Mouse (Mus musculus) large intestine, adult 2 months (tissue): Measurements from ENCODE around the gene Grin2a. TPM values are rescaled to one million over a fixed set of nuclear protein-coding genes. Genes with fewer than 3 reads are reported as not detected.
"Not testable (repeated sequence)": the region's sequence is repeated elsewhere in the genome, so short reads cannot be mapped to it uniquely, and the experiment has no call there.

ENCODE experiments used
- DNase-seq: peaks from one replicate; pipeline ENCODE4 v3.0.0-alpha.2; 2012; ENCODE audit warnings: low read depth, low spot score
- WGBS: fragments of 180-500 bp; shearing (Covaris S2); methylation state at CpG from one replicate; pipeline ENCODE4 v1.1.7; 2018; 5-methylcytosine and 5-hydroxymethylcytosine counted together
- polyA plus RNA-seq: library from polyadenylated mRNA; depleted of rRNA; stranded (reverse); fragments of >200 nt; gene quantifications from 2 replicates; pipeline ENCODE4 v1.2.3, GENCODE M21; 2012

The Grin2a gene
- polyA plus RNA-seq, 1 experiment, result 0.76 TPM

DNA sequence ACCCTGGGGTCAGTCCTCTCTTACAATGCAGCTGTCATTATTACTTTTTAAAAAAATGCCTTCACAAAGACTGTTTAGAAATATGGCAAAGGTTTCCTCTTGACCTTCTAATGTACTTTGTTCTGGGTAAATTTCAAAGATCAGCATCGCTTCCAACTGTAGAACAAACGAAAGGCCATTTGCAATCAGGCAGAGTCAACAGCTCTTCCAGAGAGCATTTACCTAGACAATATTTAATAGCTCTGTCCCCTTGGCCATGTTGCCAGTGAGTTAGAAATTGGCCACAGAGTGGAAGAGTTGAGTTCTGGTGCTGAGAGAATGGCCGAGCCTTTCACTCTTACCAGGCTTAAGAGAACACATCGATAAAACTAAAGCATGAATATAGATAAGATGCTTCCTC, 314.8 kb downstream of the Grin2a start:
- DNase-seq, result no peak
- 67% methylated on average over 4 of the region's 4 CpGs for WGBS

DNA sequence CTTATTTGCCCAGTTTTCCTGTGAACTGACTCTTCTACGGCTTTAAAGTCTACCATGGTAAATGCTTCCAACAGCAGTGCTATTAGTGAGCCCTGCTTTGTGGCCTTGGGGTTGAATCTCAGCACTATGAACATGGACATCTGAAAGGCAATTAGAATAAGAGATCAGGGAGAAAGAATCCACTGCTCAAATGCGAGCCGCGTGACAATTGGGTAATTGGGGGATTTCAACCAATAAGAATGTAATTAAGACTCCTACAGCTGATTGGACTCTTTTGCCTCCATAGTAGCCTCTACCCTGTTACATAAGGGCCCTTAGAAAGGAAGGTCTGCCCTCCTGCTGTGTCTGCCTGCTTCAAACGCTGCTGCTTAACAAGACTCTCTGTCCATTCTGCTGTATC, 315.4 kb downstream of the Grin2a start:
- DNase-seq, result no peak
- WGBS, result 77% methylated on average over 5 of the region's 5 CpGs

DNA sequence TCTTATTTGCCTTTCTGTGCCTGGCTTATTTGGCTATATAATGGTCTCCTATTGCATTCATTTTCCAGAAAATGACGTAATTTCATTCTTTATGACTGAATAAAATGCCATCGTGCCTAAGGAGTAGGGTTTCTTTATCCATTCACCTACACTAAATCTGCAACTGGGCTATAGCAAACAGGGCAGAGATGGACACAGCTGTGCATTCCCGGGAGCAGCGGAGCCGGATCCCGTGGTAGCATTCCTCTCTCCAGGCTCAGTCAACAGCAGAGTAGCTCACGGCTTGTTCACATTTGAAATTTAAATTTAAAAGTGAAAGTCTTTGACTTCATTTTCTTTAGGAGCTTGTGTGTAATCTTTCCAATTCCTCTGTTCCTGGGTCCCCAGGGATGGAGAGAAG, 316.6 kb downstream of the Grin2a start:
- no peak for DNase-seq
- WGBS, result 59% methylated on average over 7 of the region's 7 CpGs

DNA sequence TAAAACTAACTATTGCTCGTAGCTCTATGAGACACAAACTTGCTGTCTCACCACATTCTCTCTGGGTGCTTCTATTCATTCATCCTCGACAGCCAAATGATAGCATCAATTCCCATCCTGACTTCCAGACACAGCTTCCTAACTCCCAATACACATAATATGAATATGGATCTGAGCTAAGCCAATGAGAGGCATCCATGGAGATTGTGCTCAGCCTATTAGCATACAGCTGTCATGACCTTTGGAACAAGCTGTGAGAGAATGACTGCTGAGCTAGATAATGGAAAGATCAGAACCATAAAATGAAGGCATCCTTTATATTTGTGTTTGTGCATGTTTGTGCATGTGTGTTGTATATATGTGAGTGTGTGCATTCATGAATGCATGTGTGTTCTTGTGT, 323.0 kb downstream of the Grin2a start:
- WGBS, result 59% methylated on average over 2 of the region's 2 CpGs
- no peak for DNase-seq

DNA sequence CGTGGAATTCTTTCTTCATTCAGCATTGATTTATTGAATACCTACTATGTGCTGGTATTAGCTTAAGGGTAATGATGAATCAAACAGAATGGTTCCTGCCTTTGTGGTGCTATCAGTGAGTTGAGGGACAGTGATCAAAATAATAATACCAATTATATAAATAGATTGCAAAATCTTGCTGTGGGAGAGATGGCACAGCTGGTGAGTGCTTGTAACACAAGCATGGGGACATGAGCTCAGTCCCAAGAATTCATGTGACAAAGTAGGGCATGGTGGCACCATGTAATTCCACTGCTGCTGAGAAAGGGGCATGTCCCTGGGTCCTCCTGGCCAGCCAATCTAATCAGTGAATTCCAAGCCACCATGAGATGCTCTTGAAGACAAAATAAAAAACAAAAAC, 324.1 kb downstream of the Grin2a start:
- WGBS, result 71% methylated on average over 1 of the region's 1 CpGs
- no peak for DNase-seq

DNA sequence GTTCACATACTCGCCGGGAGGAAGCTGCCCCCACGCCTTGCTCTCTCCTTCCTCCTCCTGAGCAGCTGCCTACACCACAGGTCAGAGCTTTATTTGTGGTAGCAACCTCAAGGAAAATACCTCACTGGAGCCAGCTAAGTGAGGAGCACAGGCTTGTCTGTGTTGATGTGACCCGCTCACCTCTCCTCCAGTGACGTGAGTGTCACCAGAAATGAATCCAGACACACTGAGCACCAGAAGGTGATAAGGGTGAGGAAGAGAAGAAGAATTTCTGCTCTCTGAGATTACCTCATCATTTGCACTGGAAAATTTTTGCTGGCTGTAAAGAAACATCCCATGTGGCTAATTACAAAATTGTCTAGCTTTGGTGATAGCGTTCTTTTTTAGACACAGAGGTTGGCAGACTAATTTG, 324.6 kb downstream of the Grin2a start:
- DNase-seq, result no peak
- 29% methylated on average over 6 of the region's 6 CpGs for WGBS

DNA sequence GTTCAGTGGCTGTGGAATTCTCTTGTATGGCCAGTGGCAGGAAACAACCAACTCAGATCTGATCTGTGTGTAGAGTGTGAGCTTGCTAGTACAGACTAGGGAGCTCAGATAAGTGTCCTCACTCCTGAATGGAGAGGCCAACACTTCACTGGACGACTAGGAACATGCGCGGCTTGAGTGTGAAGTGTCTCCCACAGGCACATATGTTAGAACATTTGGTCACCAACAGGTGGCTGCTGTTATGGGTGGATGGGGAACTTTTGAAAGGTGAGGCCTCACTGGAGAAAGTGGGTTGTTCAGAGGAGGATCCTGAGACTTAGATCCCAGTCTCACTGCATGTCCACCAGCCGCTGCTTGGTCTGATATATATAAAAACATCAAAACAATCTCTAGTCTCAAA, 329.5 kb downstream of the Grin2a start:
- DNase-seq, result no peak
- WGBS, result 87% methylated on average over 4 of the region's 4 CpGs

DNA sequence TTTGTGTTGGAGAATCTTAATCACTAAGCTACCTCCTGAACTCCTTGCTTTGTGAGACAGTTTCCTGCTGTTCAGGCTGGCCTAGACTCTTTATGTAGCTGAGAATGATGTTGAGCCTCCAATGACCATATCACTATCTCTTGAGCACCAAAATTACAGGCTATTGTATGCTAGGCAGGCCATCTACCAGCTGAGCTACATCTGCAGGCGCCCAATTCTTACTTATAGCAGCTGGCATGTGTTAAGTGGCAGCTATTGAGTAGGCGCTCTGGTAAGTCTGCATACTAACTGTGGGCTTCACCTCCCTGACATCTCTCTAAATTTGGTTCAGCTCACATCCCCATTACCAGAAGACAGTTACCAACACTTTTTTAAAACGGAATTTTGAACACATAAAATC, 331.3 kb downstream of the Grin2a start:
- no peak for DNase-seq
- 69% methylated on average over 3 of the region's 3 CpGs for WGBS

DNA sequence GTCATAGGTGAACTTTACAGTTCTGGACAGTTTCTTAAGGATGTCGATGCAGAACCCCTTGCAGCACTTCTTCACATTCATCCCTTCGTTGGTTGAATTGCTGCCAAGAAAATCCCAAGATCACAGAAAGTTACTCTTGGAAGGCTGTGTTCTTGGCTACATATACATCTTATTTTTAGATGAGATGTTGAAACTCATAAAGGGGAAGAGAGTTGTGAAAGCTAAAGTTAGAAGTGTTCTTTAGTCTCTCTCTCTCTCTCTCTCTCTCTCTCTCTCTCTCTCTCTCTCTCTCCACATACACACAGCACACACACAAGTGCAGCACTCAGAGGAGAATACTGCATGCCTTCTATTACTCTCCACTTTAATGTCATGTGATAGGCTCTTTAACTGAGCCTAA, 331.9 kb downstream of the Grin2a start:
- 69% methylated on average over 2 of the region's 2 CpGs for WGBS
- DNase-seq, result no peak

DNA sequence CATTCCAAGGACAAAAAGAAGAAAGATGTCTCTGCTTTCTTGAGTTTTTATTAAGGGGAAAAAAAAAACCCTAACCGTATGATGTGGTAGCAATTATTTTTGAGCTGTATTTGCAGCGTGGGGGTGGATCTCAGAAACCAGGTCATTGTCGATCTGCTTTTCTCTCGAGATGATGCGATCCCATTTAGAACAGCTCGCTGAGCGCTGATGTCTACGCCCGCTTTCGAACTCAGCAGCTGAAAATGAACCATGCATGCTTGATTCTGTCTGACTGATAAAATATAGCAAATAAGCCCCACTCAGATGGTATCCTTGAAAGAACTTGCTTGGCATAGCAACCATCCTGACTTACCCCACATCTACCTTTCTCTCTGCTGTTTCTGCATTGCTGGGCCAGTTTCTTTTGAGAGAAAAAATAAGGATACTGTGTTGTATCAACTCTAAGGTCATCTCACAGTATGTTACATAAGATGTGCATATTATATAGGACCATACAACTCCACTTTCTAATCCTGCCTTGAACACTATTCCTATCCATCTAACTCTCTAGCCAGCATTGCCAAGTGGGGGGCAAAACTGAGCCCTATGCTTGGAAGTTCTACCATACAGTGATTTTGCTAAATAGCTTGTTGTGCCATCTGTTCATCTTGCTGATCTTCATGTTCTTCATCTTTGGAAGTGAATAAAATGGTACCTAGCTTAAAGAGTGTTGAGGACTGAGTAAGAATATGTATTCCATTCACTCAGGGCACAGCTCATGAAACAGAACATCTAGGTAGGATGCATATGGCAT, 369.5 kb downstream of the Grin2a start:
- DNase-seq, result no peak
- 91% methylated on average over 10 of the region's 10 CpGs for WGBS

DNA sequence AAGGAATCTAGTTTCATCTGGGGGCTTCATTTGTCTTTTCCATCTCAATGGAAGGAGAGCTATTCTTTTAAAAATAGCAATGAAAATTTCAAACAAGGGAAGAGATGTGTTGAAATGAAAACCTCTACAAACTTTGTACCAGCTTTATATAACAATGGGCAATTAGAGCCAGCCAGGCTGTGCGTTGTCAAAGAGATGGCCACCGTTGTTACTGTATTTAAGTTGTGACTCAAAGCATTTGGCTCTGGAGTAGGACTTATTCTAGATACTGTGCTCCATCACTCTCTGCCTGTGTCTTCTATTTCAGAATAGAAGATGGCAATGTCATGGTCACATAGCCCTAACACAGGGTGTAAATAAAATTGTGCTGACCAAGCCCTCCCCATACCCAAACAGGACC, 371.0 kb downstream of the Grin2a start:
- 87% methylated on average over 2 of the region's 2 CpGs for WGBS

DNA sequence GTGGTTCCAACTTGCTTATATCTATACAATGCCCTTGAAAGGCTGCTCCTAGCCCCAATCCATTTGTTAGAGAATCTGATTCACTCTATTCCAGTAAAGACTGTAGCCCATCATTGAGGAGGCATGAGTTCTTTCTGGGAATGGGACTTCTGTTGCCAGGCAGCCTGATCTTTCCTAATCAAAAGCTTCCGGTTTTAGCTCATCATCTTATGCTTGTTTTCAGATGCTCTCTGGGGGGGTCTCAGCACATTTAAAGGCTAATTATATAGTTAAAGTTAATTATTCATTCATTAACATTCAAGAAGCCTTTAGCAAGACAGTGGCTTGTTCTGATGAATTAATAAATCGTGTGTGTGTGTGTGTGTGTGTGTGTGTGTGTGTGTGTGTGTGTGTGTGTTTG, 377.2 kb downstream of the Grin2a start:
- DNase-seq, result no peak
- WGBS, result 72% methylated on average over 2 of the region's 2 CpGs

More for the DNA sequence above, 371.0 kb downstream of the Grin2a start:
- DNase-seq, result no peak

DNA sequence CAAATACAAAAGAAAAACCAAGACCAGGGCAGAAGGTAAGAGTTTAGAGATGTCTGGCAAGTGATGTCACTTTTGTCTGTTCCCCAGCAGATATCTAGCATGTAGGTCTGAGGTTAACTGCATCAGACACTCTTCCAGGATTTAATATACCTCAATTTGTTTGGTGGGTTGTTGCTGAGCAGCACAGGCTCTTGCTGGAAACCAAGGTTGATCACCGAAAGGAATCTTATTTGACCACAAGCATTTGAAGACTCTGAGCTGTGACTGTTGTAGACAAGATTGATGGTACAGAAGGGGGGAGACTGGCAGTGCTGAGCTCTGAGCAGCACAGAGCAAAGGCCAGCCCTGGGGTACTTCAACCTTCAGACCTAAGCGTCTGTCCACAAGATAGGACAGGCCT, 378.1 kb downstream of the Grin2a start:
- no peak for DNase-seq
- WGBS, result 76% methylated on average over 2 of the region's 2 CpGs

DNA sequence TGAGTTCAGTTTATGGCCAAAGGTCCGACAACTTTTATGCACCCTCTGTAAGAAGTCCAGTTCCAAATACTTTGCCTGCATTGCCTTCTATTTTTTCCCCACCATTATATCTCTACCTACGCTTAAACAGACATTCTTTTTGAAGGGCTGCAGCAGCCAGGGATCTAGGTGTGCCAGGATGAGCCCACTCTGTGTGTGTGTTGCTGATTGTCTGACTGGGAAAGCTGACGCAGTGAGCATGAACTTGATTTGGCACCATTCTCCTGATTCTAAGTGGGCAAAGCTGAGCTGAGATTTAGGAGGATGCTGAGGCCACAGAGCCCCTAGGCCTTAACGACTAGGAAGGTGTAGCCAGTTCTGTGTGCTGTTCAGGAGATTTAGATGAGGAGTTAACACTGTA, 378.6 kb downstream of the Grin2a start:
- 65% methylated on average over 4 of the region's 4 CpGs for WGBS
- DNase-seq, result no peak

DNA sequence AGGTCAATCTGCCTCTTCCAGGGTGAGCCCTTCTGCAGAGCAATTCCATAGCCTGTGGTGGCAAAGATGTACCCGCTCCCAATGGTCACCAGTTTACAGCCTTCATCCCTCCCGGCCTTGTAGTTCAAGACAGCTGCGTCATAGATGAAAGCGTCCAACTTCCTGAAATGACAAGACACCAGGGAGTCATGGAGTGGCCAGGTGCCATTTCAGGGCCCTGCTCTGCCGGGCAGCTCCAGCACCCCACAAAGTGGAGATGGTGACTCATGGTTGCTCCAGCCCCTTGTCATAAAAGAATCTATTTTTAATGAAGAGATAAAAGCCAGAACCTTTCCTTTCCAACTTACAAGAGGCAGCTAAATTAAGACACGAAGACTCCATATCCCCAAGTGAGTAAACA, 382.8 kb downstream of the Grin2a start:
- 70% methylated on average over 6 of the region's 6 CpGs for WGBS
- DNase-seq, result not testable (repeated sequence)

DNA sequence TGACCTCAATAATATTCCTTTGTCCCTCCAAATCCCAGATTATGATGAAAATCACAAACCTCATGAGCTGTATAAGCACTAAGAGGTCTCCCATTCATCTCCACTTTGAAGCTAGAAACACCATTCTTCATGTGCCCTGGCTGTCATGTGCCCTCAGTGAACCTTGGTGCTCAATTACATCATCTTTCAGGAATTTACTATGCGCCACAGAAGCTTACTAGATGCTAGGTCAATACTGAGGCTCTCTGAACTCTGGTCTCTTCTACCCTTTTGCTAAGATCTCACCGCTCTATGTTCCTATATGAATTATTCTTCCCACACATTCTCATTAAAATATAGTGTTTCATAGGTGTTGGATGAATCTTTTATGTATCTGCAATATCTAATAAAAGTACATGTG, 387.9 kb downstream of the Grin2a start:
- no peak for DNase-seq

DNA sequence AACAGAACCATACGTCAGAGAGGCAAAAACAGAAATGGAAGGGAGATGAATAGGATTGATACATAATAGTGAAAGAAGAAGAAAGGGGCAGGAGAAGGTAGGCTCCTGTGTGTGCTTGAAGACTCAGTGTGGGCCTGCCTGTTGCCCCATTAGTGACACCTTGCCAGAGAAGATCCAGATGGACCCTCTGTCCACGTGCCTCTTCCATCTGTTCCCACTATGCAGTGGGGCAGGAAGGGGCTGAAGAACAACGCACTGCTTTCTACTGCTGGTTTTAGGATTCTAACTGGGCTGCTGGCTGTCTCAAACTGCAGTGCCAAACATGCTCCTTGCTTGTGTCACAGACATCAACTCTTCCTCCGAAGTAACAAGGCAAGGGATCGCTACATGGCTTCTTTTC, 391.4 kb downstream of the Grin2a start:
- WGBS, result 83% methylated on average over 5 of the region's 5 CpGs
- DNase-seq, result no peak

More for the DNA sequence above, 387.9 kb downstream of the Grin2a start:
- 43% methylated on average over 2 of the region's 2 CpGs for WGBS

DNA sequence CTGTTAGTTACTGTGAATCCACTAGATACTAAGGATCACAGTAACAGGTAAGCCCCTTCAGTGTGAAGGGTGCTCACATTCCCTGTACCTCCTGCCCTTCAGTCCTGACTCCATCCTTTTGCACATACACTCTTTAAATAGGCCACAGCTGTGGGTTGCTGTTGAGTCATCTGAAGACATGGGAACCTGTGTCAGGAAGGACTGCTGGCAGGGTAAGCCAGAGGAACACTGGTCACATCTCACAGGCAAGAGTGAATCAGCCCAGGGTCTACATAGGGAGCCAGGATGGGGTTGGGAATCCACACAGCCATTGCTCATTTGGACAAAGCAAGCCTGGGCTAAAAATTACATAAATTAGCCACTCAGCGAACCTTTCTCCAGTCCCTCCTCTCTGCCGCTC, 392.8 kb downstream of the Grin2a start:
- WGBS, result 96% methylated on average over 2 of the region's 2 CpGs
- no peak for DNase-seq

DNA sequence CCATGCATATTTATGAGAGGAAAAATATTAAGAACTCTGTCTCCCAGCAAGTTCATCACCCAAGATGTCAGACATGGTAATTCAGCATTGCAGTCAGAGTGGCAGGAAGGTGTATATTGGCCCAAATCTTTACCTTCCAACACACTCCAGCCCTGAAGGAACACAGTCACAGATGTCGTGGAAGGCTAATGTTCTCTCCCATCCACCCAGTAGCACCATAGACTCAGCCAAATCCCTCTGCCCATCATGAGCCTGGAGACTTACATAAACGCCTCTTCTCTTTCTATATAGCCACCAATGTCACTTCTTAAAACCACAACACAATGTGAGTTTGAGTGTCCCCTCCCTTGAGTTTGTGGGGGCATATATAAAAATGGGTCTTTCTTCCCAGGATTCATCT, 406.2 kb downstream of the Grin2a start:
- 74% methylated on average over 2 of the region's 2 CpGs for WGBS
- no peak for DNase-seq

DNA sequence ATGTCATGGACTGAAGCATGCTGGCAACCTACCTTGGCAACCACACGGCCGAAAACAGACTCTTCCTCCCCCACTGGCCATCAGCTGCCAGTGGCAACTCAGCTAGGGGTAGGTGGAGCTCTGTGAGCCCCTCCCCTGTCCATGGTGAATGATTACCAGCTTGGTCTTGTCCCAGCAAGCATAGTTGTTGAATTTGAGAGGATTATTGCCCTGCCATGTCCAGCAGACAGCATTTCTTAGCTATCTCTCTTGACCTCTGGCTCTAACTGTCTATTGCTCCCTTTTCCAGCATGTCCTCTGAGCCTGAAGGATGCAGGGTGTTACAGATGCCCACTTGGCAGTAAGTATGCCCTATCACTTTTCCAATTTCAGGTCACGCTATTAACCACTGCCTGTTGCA, 406.9 kb downstream of the Grin2a start:
- 38% methylated on average over 3 of the region's 3 CpGs for WGBS
- DNase-seq, result no peak

DNA sequence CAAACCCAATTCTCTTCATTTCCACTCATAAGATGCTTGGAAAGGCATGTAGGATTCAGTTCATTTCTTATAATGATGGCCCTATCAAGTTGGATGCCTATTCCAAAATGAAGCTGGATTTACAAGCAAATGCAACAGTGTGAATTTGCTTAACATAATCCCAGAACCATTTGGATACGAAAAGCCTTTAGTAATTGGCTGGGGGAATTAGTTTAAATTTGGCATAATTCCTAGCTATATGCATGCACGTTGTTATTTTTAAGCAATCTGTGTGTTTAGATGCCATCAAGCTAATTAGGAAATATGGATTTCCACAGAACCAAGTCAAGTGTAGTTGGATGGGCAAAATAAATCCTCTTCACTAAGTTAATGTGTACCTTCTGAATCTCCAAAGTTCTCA, 411.4 kb downstream of the Grin2a start:
- 63% methylated on average over 2 of the region's 2 CpGs for WGBS
- DNase-seq, result no peak

DNA sequence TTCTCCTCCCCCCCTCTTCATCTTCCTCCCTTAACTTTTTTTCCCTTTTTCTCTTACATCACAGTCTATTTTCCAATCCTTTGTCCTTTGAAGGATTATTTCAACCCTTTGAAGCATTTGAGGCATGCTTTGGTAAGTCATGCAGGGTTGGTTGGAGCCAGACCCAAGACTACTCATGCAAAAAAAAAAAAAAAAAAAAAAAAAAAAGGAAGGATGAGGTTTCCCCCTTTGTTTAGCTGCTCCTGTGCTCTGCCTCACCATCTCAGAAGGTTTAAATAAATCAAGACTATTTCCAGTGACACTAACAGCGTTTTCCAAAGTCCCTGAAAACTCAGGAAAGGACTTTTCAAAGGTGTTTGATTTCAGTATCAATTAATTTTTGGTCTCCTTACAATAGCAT, 423.6 kb downstream of the Grin2a start:
- no peak for DNase-seq
- 50% methylated on average over 1 of the region's 1 CpGs for WGBS
